In genomic region chr10:84889096-84889846, GRCm38 (mm10) we compare ENCODE assay signal across 18 mouse cellular contexts. TPM values are rescaled to one million over a fixed set of nuclear protein-coding genes. Genes with fewer than 3 reads are reported as not detected.
DNase-seq lines count a peak whose midpoint lies in the region; ATAC-seq and TF ChIP-seq lines count a peak whose summit lies in the region.
"Had no signal": no experiment of that assay in that cellular context is flagged by ENCODE, and none has a peak within 500 bp of the region (broad histone marks: within the 10 kb centered on the region; RNA-seq: fewer than 3 reads in every experiment).

No protein-coding gene starts in this region.

- H3K9me3 ChIP-seq in hindbrain, postnatal 0 days (ENCODE audit: low read length), result no peaks in the 10 kb centered on the region
- H3K9me3 ChIP-seq in hindbrain, embryonic 11.5 days (ENCODE audit: control insufficient read depth, low read length), result no peaks in the 10 kb centered on the region
- no peaks in the 10 kb centered on the region for H3K9me3 ChIP-seq in forebrain, embryonic 12.5 days
- H3K9me3 ChIP-seq in forebrain, embryonic 15.5 days, result no peaks in the 10 kb centered on the region
- no peaks in the 10 kb centered on the region for H3K9me3 ChIP-seq in midbrain, embryonic 15.5 days
- H3K9me3 ChIP-seq: heart, embryonic 13.5 days; kidney, embryonic 15.5 days had no signal

- H3K4me1 ChIP-seq in hindbrain, postnatal 0 days (ENCODE audit: insufficient read depth, low read length), result no peaks in the 10 kb centered on the region
- H3K4me1 ChIP-seq in hindbrain, embryonic 11.5 days (replicated peaks; ENCODE audit: control insufficient read depth, insufficient read depth, low read length), result no peaks in the 10 kb centered on the region
- H3K4me1 ChIP-seq in forebrain, embryonic 12.5 days, result peaks cover 14% of the 10 kb centered on the region
- H3K4me1 ChIP-seq in forebrain, embryonic 15.5 days, result peaks cover 12% of the 10 kb centered on the region
- peaks cover 9% of the 10 kb centered on the region; the same call in 1 of the 2 replicates for H3K4me1 ChIP-seq in midbrain, embryonic 15.5 days
- H3K4me1 ChIP-seq: heart, embryonic 13.5 days had no signal

- WGBS in hindbrain, postnatal 0 days, result 53% methylated on average over 4 of the region's 4 CpGs
- WGBS in hindbrain, embryonic 11.5 days, result 67% methylated on average over 4 of the region's 4 CpGs
- 22% methylated on average over 4 of the region's 4 CpGs for WGBS in forebrain, embryonic 12.5 days
- WGBS in forebrain, embryonic 15.5 days, result 9% methylated on average over 4 of the region's 4 CpGs
- WGBS in midbrain, embryonic 15.5 days, result 28% methylated on average over 4 of the region's 4 CpGs

- no peak for TF ChIP-seq CTCF in hindbrain, postnatal 0 days (IDR thresholded peaks at IDR 0.05; ENCODE audit: low read depth)

- H3K27me3 ChIP-seq in hindbrain, postnatal 0 days (ENCODE audit: insufficient read depth, low read length), result no peaks in the 10 kb centered on the region
- no peaks in the 10 kb centered on the region for H3K27me3 ChIP-seq in hindbrain, embryonic 11.5 days (ENCODE audit: control insufficient read depth, insufficient read depth, low read length)
- peaks cover 36% of the 10 kb centered on the region for H3K27me3 ChIP-seq in forebrain, embryonic 12.5 days
- no peaks in the 10 kb centered on the region for H3K27me3 ChIP-seq in forebrain, embryonic 15.5 days
- H3K27me3 ChIP-seq in midbrain, embryonic 15.5 days (replicated peaks), result no peaks in the 10 kb centered on the region
- H3K27me3 ChIP-seq: kidney, embryonic 15.5 days had no signal

- DNase-seq in hindbrain, postnatal 0 days (ENCODE audit: low spot score), result peak; percentile 53
- DNase-seq in hindbrain, embryonic 11.5 days (ENCODE audit: low spot score), result no peak
- no peak for DNase-seq in kidney, postnatal 14 days
- no peak for DNase-seq in embryo, embryonic 10 days (ENCODE audit: low spot score)
- DNase-seq: adrenal gland, adult 8-10 months; cerebellum, adult 2 months; gastrocnemius, postnatal 25 days; heart, adult 2 months; layer of hippocampus, adult 9-11 months; right cerebral cortex, postnatal 25 days; spleen, adult 18-20 months had no signal

- no peaks in the 10 kb centered on the region for H3K36me3 ChIP-seq in hindbrain, postnatal 0 days (ENCODE audit: insufficient read depth, low read length)
- H3K36me3 ChIP-seq in hindbrain, embryonic 11.5 days (ENCODE audit: control insufficient read depth, insufficient read depth, low read length), result no peaks in the 10 kb centered on the region
- peaks cover 2% of the 10 kb centered on the region for H3K36me3 ChIP-seq in forebrain, embryonic 12.5 days (replicated peaks)
- no peaks in the 10 kb centered on the region for H3K36me3 ChIP-seq in forebrain, embryonic 15.5 days
- H3K36me3 ChIP-seq in midbrain, embryonic 15.5 days (replicated peaks), result no peaks in the 10 kb centered on the region
- H3K36me3 ChIP-seq: heart, embryonic 13.5 days; kidney, embryonic 15.5 days had no signal

- no peak overlapping the region for H3K4me2 ChIP-seq in hindbrain, postnatal 0 days (ENCODE audit: low read depth, low read length)
- H3K4me2 ChIP-seq in hindbrain, embryonic 11.5 days (replicated peaks; ENCODE audit: low read depth, low read length), result no peak overlapping the region
- no peak overlapping the region for H3K4me2 ChIP-seq in forebrain, embryonic 12.5 days
- H3K4me2 ChIP-seq in forebrain, embryonic 15.5 days (replicated peaks), result no peak overlapping the region
- no peak overlapping the region for H3K4me2 ChIP-seq in midbrain, embryonic 15.5 days
- H3K4me2 ChIP-seq: heart, embryonic 13.5 days; kidney, embryonic 15.5 days had no signal

- no peak overlapping the region for H3K4me3 ChIP-seq in hindbrain, postnatal 0 days (ENCODE audit: low read length)
- H3K4me3 ChIP-seq in hindbrain, embryonic 11.5 days (ENCODE audit: low read depth, low read length), result no peak overlapping the region
- no peak overlapping the region for H3K4me3 ChIP-seq in forebrain, embryonic 12.5 days (replicated peaks)
- no peak overlapping the region for H3K4me3 ChIP-seq in forebrain, embryonic 15.5 days
- no peak overlapping the region for H3K4me3 ChIP-seq in midbrain, embryonic 15.5 days
- H3K4me3 ChIP-seq: heart, adult 2 months; heart, embryonic 13.5 days; kidney, embryonic 15.5 days had no signal

- ATAC-seq in hindbrain, postnatal 0 days, result no peak
- ATAC-seq in hindbrain, embryonic 11.5 days (ENCODE audit: low FRiP score), result no peak
- peak; percentile 53; the same call in 1 of the 2 replicates for ATAC-seq in forebrain, embryonic 12.5 days (ENCODE audit: low FRiP score)
- 0 out of 2 replicates have a peak, but pooled peaks have one; percentile 61 for ATAC-seq in forebrain, embryonic 15.5 days (replicated peaks)
- 0 out of 2 replicates have a peak, but pooled peaks have one; percentile 56 for ATAC-seq in midbrain, embryonic 15.5 days (replicated peaks)
- ATAC-seq: activated CD4-positive, CD25-positive, alpha-beta regulatory T cell, adult 4 months; intestine, postnatal 0 days had no signal

- H3K9ac ChIP-seq in hindbrain, postnatal 0 days (replicated peaks; ENCODE audit: low read length), result no peak overlapping the region
- H3K9ac ChIP-seq in hindbrain, embryonic 11.5 days (ENCODE audit: low read depth, low read length), result no peak overlapping the region
- no peak overlapping the region for H3K9ac ChIP-seq in forebrain, embryonic 12.5 days
- H3K9ac ChIP-seq in forebrain, embryonic 15.5 days (replicated peaks), result no peak overlapping the region
- H3K9ac ChIP-seq in midbrain, embryonic 15.5 days, result no peak overlapping the region
- H3K9ac ChIP-seq: heart, embryonic 13.5 days; kidney, embryonic 15.5 days had no signal

- H3K27ac ChIP-seq in hindbrain, postnatal 0 days, result no peak overlapping the region
- no peak overlapping the region for H3K27ac ChIP-seq in hindbrain, embryonic 11.5 days (ENCODE audit: low read depth, low read length)
- no peak overlapping the region for H3K27ac ChIP-seq in forebrain, embryonic 12.5 days
- H3K27ac ChIP-seq in forebrain, embryonic 15.5 days (replicated peaks), result no peak overlapping the region
- no peak overlapping the region for H3K27ac ChIP-seq in midbrain, embryonic 15.5 days
- H3K27ac ChIP-seq: heart, adult 2 months; heart, embryonic 13.5 days; kidney, embryonic 15.5 days had no signal

RNA-seq across cellular contexts. Expression of gene Ric8b, which starts 28.1 kb away (rescaled TPM):
- 47.6 and 49.6 TPM in 2 replicates for total RNA-seq in hindbrain, postnatal 0 days (2014; rRNA removed)
- polyA plus RNA-seq in hindbrain, postnatal 0 days (2015; fragmentation: Nextera tagmentation; extraction: Ambion mirVana), result 30.6 and 33.8 TPM in 2 replicates
- 31.2 and 33.7 TPM in 2 replicates for polyA plus RNA-seq in hindbrain, embryonic 11.5 days (2014; fragmentation: Nextera tagmentation; extraction: Ambion mirVana)
- 31.0 and 37.0 TPM in 2 replicates for polyA plus RNA-seq in forebrain, embryonic 12.5 days (2016; fragmentation: Nextera tagmentation; extraction: Ambion mirVana)
- polyA plus RNA-seq in forebrain, embryonic 15.5 days (2015; fragmentation: Nextera tagmentation; extraction: Ambion mirVana), result 40.5 and 43.6 TPM in 2 replicates
- polyA plus RNA-seq in midbrain, embryonic 15.5 days (2015; fragmentation: Nextera tagmentation; extraction: Ambion mirVana), result 48.3 and 51.8 TPM in 2 replicates

Comparison
In these comparisons a context has a peak if more than half of its experiments do, and no peak if none do; other contexts are left out.
1. ATAC-seq: peak in forebrain, embryonic 12.5 days (single experiment), forebrain, embryonic 15.5 days (single experiment) and midbrain, embryonic 15.5 days (single experiment); none in hindbrain, postnatal 0 days (single experiment) and hindbrain, embryonic 11.5 days (single experiment).